Mouse (Mus musculus): ENCODE measurements around the gene Wwtr1. TPM values are rescaled to one million over a fixed set of nuclear protein-coding genes. Genes with fewer than 3 reads are reported as not detected.

The Wwtr1 gene
- polyA plus RNA-seq, 1 experiment from 2014 or later, result 10.4 TPM

GRCm38 (mm10) chr3:57523093-57523492 lies 52.6 kb downstream of the Wwtr1 start:
- Histone ChIP-seq H3K9me3 (replicated peaks; ENCODE audit: control insufficient read depth, low read length) (no peaks in the 10 kb centered on the region), H3K4me2 (ENCODE audit: low read depth, low read length) (no peak overlapping the region), H3K27me3 (ENCODE audit: control insufficient read depth, insufficient read depth, low read length) (no peaks in the 10 kb centered on the region), H3K4me3 (ENCODE audit: low read depth, low read length) (no peak overlapping the region), H3K36me3 (replicated peaks; ENCODE audit: control insufficient read depth, insufficient read depth, low read depth, low read length) (no peaks in the 10 kb centered on the region), H3K27ac (replicated peaks; ENCODE audit: low read depth, low read length) (no peak overlapping the region), H3K4me1 (ENCODE audit: control insufficient read depth, insufficient read depth, low read length) (no peaks in the 10 kb centered on the region), H3K9ac (replicated peaks; ENCODE audit: low read length) (no peak overlapping the region)
- ATAC-seq (replicated peaks; ENCODE audit: insufficient number of reproducible peaks, low FRiP score, low TSS enrichment, low read depth) (no peak), DNase-seq (ENCODE audit: low spot score) (no peak)
- WGBS, result 95% methylated on average over 5 of the region's 5 CpGs

DNA sequence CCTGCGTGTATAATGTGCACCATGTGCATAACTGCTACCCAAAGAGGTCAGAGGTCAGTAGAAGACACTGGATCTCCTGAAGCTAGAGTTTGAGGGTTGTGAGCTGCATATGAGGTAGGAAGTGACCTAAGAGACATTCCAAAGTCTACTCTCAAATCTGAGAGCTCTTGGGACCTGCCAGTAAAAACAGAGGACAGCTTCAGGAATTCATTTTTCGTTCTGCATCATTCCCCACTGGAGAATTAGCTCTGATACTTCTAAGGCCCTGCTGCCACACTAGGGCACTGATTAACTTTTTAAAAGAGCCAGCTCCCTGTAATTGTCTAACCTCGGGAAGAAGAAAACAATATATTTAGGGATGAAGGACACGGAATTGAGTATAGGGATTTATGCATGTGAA lies 53.8 kb downstream of the Wwtr1 start:
- Histone ChIP-seq H3K27me3 (ENCODE audit: control insufficient read depth, insufficient read depth, low read length) (no peaks in the 10 kb centered on the region), H3K4me2 (ENCODE audit: low read depth, low read length) (no peak overlapping the region), H3K27ac (replicated peaks; ENCODE audit: low read depth, low read length) (no peak overlapping the region), H3K4me3 (ENCODE audit: low read depth, low read length) (no peak overlapping the region), H3K9ac (replicated peaks; ENCODE audit: low read length) (no peak overlapping the region), H3K36me3 (replicated peaks; ENCODE audit: control insufficient read depth, insufficient read depth, low read depth, low read length) (no peaks in the 10 kb centered on the region), H3K4me1 (ENCODE audit: control insufficient read depth, insufficient read depth, low read length) (no peaks in the 10 kb centered on the region), H3K9me3 (replicated peaks; ENCODE audit: control insufficient read depth, low read length) (no peaks in the 10 kb centered on the region)
- DNase-seq (ENCODE audit: low spot score), result no peak
- no peak for ATAC-seq (replicated peaks; ENCODE audit: insufficient number of reproducible peaks, low FRiP score, low TSS enrichment, low read depth)
- WGBS, result 82% methylated on average over 4 of the region's 4 CpGs

DNA sequence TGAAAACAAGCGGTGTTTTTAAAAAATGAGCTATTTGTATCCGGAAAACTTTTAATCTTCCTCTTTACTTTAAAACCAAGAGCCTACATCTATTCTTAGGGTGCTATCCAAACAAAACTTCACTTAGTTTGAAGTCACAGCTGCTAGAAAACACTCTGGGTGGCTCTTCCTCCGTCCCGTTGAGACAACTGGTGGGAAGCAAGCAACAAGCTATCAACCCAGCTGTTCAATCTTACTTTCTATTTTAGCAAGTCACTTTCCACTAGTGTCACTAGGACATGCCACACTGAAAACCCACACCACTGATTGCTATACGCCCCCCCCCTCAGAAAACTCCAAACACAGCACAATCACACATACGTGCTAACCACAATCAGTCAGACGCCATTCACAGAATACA lies 55.7 kb downstream of the Wwtr1 start:
- WGBS, result 93% methylated on average over 7 of the region's 7 CpGs
- no peak overlapping the region for H3K4me3 ChIP-seq (ENCODE audit: low read depth, low read length)
- no peak for ATAC-seq (replicated peaks; ENCODE audit: insufficient number of reproducible peaks, low FRiP score, low TSS enrichment, low read depth)
- H3K27me3 ChIP-seq (ENCODE audit: control insufficient read depth, insufficient read depth, low read length), result no peaks in the 10 kb centered on the region
- no peaks in the 10 kb centered on the region for H3K9me3 ChIP-seq (replicated peaks; ENCODE audit: control insufficient read depth, low read length)
- no peak overlapping the region for H3K27ac ChIP-seq (replicated peaks; ENCODE audit: low read depth, low read length)
- DNase-seq (ENCODE audit: low spot score), result no peak
- no peak overlapping the region for H3K4me2 ChIP-seq (ENCODE audit: low read depth, low read length)
- H3K9ac ChIP-seq (replicated peaks; ENCODE audit: low read length), result no peak overlapping the region
- H3K4me1 ChIP-seq (ENCODE audit: control insufficient read depth, insufficient read depth, low read length), result no peaks in the 10 kb centered on the region
- H3K36me3 ChIP-seq (replicated peaks; ENCODE audit: control insufficient read depth, insufficient read depth, low read depth, low read length), result no peaks in the 10 kb centered on the region

DNA sequence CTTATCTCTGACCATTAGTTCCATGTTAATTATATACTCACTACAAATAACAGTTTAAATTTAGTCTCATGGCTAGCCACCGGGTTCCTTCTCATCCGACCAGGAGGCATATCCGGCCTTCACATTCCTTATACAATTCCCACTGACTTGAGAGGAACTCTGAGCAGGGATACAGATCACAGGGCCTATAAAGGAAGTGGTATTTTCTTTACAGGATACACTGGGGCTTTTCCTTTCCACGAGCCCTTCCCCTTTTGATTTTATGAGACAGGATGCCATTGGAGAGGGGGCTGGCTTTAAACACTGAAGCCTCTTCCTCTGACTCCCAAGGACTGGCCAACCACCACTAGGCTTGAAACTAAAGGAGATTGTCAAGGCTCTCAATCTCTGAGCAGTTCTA lies 59.6 kb downstream of the Wwtr1 start:
- H3K4me3 ChIP-seq (ENCODE audit: low read depth, low read length), result no peak overlapping the region
- no peaks in the 10 kb centered on the region for H3K27me3 ChIP-seq (ENCODE audit: control insufficient read depth, insufficient read depth, low read length)
- DNase-seq (ENCODE audit: low spot score), result no peak
- no peaks in the 10 kb centered on the region for H3K9me3 ChIP-seq (replicated peaks; ENCODE audit: control insufficient read depth, low read length)
- H3K36me3 ChIP-seq (replicated peaks; ENCODE audit: control insufficient read depth, insufficient read depth, low read depth, low read length), result no peaks in the 10 kb centered on the region
- H3K4me1 ChIP-seq (ENCODE audit: control insufficient read depth, insufficient read depth, low read length), result no peaks in the 10 kb centered on the region
- 72% methylated on average over 4 of the region's 4 CpGs for WGBS
- no peak overlapping the region for H3K9ac ChIP-seq (replicated peaks; ENCODE audit: low read length)
- H3K4me2 ChIP-seq (ENCODE audit: low read depth, low read length), result no peak overlapping the region
- H3K27ac ChIP-seq (replicated peaks; ENCODE audit: low read depth, low read length), result no peak overlapping the region
- ATAC-seq (replicated peaks; ENCODE audit: insufficient number of reproducible peaks, low FRiP score, low TSS enrichment, low read depth), result no peak

DNA sequence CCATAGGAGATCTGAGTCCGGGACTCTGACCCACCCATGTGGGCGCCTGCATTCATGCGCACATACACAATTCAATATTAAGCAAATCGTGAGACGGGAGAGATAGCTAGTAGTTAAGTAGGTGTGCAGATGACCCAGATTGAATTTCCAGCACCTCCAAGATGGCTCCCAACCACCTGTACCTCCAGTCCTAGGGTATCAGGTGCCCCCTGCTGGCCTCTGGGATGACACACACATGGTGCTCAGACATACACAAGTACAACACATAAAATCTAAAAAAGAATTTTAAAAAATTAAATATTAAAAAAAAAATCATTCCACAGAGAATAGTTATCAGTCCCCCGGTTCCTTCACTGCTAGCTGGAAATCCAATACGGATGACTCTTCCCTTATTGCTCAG lies 60.7 kb downstream of the Wwtr1 start:
- H3K4me2 ChIP-seq (ENCODE audit: low read depth, low read length), result no peak overlapping the region
- H3K27me3 ChIP-seq (ENCODE audit: control insufficient read depth, insufficient read depth, low read length), result no peaks in the 10 kb centered on the region
- H3K36me3 ChIP-seq (replicated peaks; ENCODE audit: control insufficient read depth, insufficient read depth, low read depth, low read length), result no peaks in the 10 kb centered on the region
- H3K9ac ChIP-seq (replicated peaks; ENCODE audit: low read length), result no peak overlapping the region
- no peaks in the 10 kb centered on the region for H3K4me1 ChIP-seq (ENCODE audit: control insufficient read depth, insufficient read depth, low read length)
- no peaks in the 10 kb centered on the region for H3K9me3 ChIP-seq (replicated peaks; ENCODE audit: control insufficient read depth, low read length)
- H3K4me3 ChIP-seq (ENCODE audit: low read depth, low read length), result no peak overlapping the region
- DNase-seq (ENCODE audit: low spot score) (no peak), ATAC-seq (replicated peaks; ENCODE audit: insufficient number of reproducible peaks, low FRiP score, low TSS enrichment, low read depth) (no peak)
- WGBS, result 96% methylated on average over 7 of the region's 7 CpGs
- H3K27ac ChIP-seq (replicated peaks; ENCODE audit: low read depth, low read length), result no peak overlapping the region

GRCm38 (mm10) chr3:57511816-57512586 lies 63.7 kb downstream of the Wwtr1 start:
- no peaks in the 10 kb centered on the region for H3K27me3 ChIP-seq (ENCODE audit: control insufficient read depth, insufficient read depth, low read length)
- ATAC-seq (replicated peaks; ENCODE audit: insufficient number of reproducible peaks, low FRiP score, low TSS enrichment, low read depth) (no peak), DNase-seq (ENCODE audit: low spot score) (no peak)
- H3K36me3 ChIP-seq (replicated peaks; ENCODE audit: control insufficient read depth, insufficient read depth, low read depth, low read length), result no peaks in the 10 kb centered on the region
- no peaks in the 10 kb centered on the region for H3K4me1 ChIP-seq (ENCODE audit: control insufficient read depth, insufficient read depth, low read length)
- 75% methylated on average over 18 of the region's 18 CpGs for WGBS
- H3K27ac ChIP-seq (replicated peaks; ENCODE audit: low read depth, low read length), result no peak overlapping the region
- H3K9me3 ChIP-seq (replicated peaks; ENCODE audit: control insufficient read depth, low read length), result no peaks in the 10 kb centered on the region
- no peak overlapping the region for H3K4me2 ChIP-seq (ENCODE audit: low read depth, low read length)
- no peak overlapping the region for H3K9ac ChIP-seq (replicated peaks; ENCODE audit: low read length)
- H3K4me3 ChIP-seq (ENCODE audit: low read depth, low read length), result no peak overlapping the region

DNA sequence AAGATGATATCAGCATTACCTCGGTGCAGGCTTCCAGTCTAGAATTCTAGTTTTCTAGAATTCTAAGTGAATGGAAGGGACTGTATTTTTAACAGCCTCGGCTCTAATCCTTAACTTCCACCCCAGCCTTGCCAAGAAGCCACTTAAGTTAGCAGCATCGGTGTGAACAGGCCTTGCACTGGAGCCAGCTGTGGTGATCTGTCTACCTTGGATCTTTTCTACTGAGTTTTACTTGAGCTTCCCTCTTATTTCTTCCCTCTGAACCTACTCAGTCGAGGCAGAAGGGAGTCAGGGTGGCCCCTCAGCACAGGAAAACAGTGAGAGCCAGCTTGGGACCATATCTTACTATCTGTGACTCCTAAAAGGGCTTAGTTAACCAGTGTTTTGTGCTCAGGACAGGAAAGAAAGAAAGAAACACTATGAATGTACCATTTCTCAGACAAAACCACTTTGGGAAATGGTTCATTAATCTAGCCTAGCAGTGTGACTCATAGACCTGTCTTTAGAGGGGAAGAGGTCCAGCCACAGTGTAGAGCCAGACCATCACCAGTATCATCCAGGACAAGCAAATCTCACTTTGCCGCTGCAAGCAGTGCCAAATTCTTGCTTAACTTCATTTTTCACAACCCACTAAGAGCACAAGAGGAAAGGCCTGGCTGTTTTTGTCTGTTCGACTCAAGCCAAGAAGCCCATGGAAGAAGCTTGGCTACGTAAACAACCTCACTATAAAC lies 65.6 kb downstream of the Wwtr1 start:
- Histone ChIP-seq H3K27me3 (ENCODE audit: control insufficient read depth, insufficient read depth, low read length) (no peaks in the 10 kb centered on the region), H3K4me2 (ENCODE audit: low read depth, low read length) (no peak overlapping the region), H3K9me3 (replicated peaks; ENCODE audit: control insufficient read depth, low read length) (no peaks in the 10 kb centered on the region), H3K4me3 (ENCODE audit: low read depth, low read length) (no peak overlapping the region), H3K36me3 (replicated peaks; ENCODE audit: control insufficient read depth, insufficient read depth, low read depth, low read length) (no peaks in the 10 kb centered on the region), H3K9ac (replicated peaks; ENCODE audit: low read length) (no peak overlapping the region), H3K27ac (replicated peaks; ENCODE audit: low read depth, low read length) (no peak overlapping the region), H3K4me1 (ENCODE audit: control insufficient read depth, insufficient read depth, low read length) (no peaks in the 10 kb centered on the region)
- no peak for ATAC-seq (replicated peaks; ENCODE audit: insufficient number of reproducible peaks, low FRiP score, low TSS enrichment, low read depth)
- WGBS, result 85% methylated on average over 7 of the region's 7 CpGs
- no peak for DNase-seq (ENCODE audit: low spot score)

DNA sequence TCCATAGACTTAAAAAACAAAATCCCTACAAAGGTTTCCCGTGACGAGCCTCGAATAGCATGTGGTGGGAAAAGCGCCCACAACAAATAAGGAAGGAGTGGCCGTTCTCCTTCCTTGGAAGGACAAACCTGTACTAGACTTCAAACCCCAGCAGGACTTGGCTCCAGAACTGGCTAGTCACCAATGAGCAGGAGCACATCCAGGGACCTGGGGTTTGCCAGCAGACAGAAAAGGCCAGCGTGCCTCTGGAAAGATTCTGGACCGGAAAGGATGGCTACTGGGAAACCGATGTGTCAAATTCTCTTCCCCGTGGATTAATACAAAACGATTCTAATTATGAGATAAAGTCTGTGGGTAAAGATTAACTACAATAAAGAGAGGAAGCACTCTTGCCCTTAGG lies 69.7 kb downstream of the Wwtr1 start:
- ATAC-seq (replicated peaks; ENCODE audit: insufficient number of reproducible peaks, low FRiP score, low TSS enrichment, low read depth) (no peak), DNase-seq (ENCODE audit: low spot score) (no peak)
- H3K4me3 ChIP-seq (ENCODE audit: low read depth, low read length), result no peak overlapping the region
- H3K36me3 ChIP-seq (replicated peaks; ENCODE audit: control insufficient read depth, insufficient read depth, low read depth, low read length), result no peaks in the 10 kb centered on the region
- WGBS, result 89% methylated on average over 10 of the region's 10 CpGs
- no peak overlapping the region for H3K9ac ChIP-seq (replicated peaks; ENCODE audit: low read length)
- H3K27ac ChIP-seq (replicated peaks; ENCODE audit: low read depth, low read length), result no peak overlapping the region
- H3K27me3 ChIP-seq (ENCODE audit: control insufficient read depth, insufficient read depth, low read length), result no peaks in the 10 kb centered on the region
- H3K9me3 ChIP-seq (replicated peaks; ENCODE audit: control insufficient read depth, low read length), result no peaks in the 10 kb centered on the region
- H3K4me1 ChIP-seq (ENCODE audit: control insufficient read depth, insufficient read depth, low read length), result no peaks in the 10 kb centered on the region
- no peak overlapping the region for H3K4me2 ChIP-seq (ENCODE audit: low read depth, low read length)
